Mouse (Mus musculus) thymus, postnatal 14 days (tissue): Measurements from ENCODE around the gene Igfbp7.

Experiments
- DNase-seq: peaks from one replicate; pipeline ENCODE4 v3.0.0; 2021

The Igfbp7 gene

GRCm38 (mm10) chr5:77404941-77405340, 2.9 kb downstream of the Igfbp7 start:
- no peak for DNase-seq

- DNase-seq = no peak
These were observed 4.9 kb downstream of the Igfbp7 start for GRCm38 (mm10) chr5:77402901-77403300.

GRCm38 (mm10) chr5:77402137-77402536, 5.7 kb downstream of the Igfbp7 start:
- no peak for DNase-seq

GRCm38 (mm10) chr5:77400823-77401222, 7.0 kb downstream of the Igfbp7 start:
- DNase-seq = no peak

- no peak for DNase-seq
These were observed 7.7 kb downstream of the Igfbp7 start for GRCm38 (mm10) chr5:77400151-77400550.

GRCm38 (mm10) chr5:77399076-77399475, 8.8 kb downstream of the Igfbp7 start:
- DNase-seq = no peak

GRCm38 (mm10) chr5:77398285-77399057, 9.4 kb downstream of the Igfbp7 start:
- no peak for DNase-seq

- DNase-seq = no peak
These were observed 13.7 kb downstream of the Igfbp7 start for GRCm38 (mm10) chr5:77393990-77394618.

- DNase-seq = no peak
These were observed 14.7 kb downstream of the Igfbp7 start for GRCm38 (mm10) chr5:77393094-77393619.

GRCm38 (mm10) chr5:77390272-77390671, 17.6 kb downstream of the Igfbp7 start:
- DNase-seq = no peak

GRCm38 (mm10) chr5:77388359-77388758, 19.5 kb downstream of the Igfbp7 start:
- DNase-seq = no peak

- DNase-seq = no peak
These were observed 20.5 kb downstream of the Igfbp7 start for GRCm38 (mm10) chr5:77387414-77387704.

GRCm38 (mm10) chr5:77386596-77387413, 21.0 kb downstream of the Igfbp7 start:
- no peak for DNase-seq

GRCm38 (mm10) chr5:77385900-77386595, 21.8 kb downstream of the Igfbp7 start:
- DNase-seq = no peak

- DNase-seq = no peak
These were observed 22.6 kb downstream of the Igfbp7 start for GRCm38 (mm10) chr5:77385221-77385620.

- no peak for DNase-seq
These were observed 23.1 kb downstream of the Igfbp7 start for GRCm38 (mm10) chr5:77384724-77385123.

GRCm38 (mm10) chr5:77383799-77384554, 23.9 kb downstream of the Igfbp7 start:
- DNase-seq = no peak

- DNase-seq = no peak
These were observed 26.2 kb downstream of the Igfbp7 start for GRCm38 (mm10) chr5:77381686-77382085.

GRCm38 (mm10) chr5:77381283-77381682, 26.6 kb downstream of the Igfbp7 start:
- DNase-seq = no peak

GRCm38 (mm10) chr5:77380321-77380901, 27.4 kb downstream of the Igfbp7 start:
- DNase-seq = no peak

- no peak for DNase-seq
These were observed 28.3 kb downstream of the Igfbp7 start for GRCm38 (mm10) chr5:77379434-77380135.
